Mouse (Mus musculus) liver, embryonic 14.5 days (tissue): ENCODE measurements at regions not wholly inside any gene's neighbourhood (a gene's known extent, or its start where the extent isn't known, plus 50 kb on each side); places are given as distances from the start of the nearest gene placed in this dataset.

Source experiments
- ATAC-seq: fragments of 200-750 bp; cut with Nextera tagmentation; 2 replicates; pipeline ENCODE4 v1.8.0; 2017; ENCODE audit warnings: moderate number of reproducible peaks, mild to moderate bottlenecking, moderate library complexity; ENCODE audit not compliant: insufficient read depth
- DNase-seq, 3 experiments: peaks; one replicate each; pipeline ENCODE4 v3.0.0-alpha.2; 2012 to 2013; ENCODE audit warnings: low read depth in 3 of 3, low spot score in 3 of 3
- H3K27ac ChIP-seq: fragments of 300-500 bp; sonication (generic); 2 replicates; pipeline ENCODE4 v1.5.1; 2014; ENCODE audit warnings: moderate library complexity, mild to moderate bottlenecking, control low read depth, inconsistent platforms
- H3K27me3 ChIP-seq: fragments of 300-500 bp; sonication (generic); 2 replicates; pipeline ENCODE4 v1.6.1; 2014; ENCODE audit warnings: mild to moderate bottlenecking, low read length, moderate library complexity; ENCODE audit not compliant: control insufficient read depth, insufficient read depth
- H3K36me3 ChIP-seq: fragments of 300-500 bp; sonication (generic); replicated peaks from 2 replicates; pipeline ENCODE4 v1.6.1; 2014; ENCODE audit warnings: low read depth; ENCODE audit not compliant: control insufficient read depth, insufficient read depth
- H3K4me1 ChIP-seq, 2 experiments: fragments of 200-500 bp in 1 of 2; fragments of 300-500 bp in 1 of 2; sonication (generic) in 1 of 2; replicated peaks; 2 replicates each; pipeline ENCODE4 v1.6.1; 2012 to 2014; ENCODE audit warnings: antibody characterized with exemption in 1 of 2, inconsistent platforms in 1 of 2, low read length in 1 of 2; ENCODE audit not compliant: control insufficient read depth in 2 of 2, insufficient read depth in 2 of 2
- H3K4me2 ChIP-seq: fragments of 300-500 bp; sonication (generic); 2 replicates; pipeline ENCODE4 v1.6.1; 2014; ENCODE audit warnings: low read depth, mild to moderate bottlenecking, control low read depth, moderate library complexity
- H3K4me3 ChIP-seq, 2 experiments: fragments of 200-500 bp in 1 of 2; fragments of 300-500 bp in 1 of 2; sonication (generic) in 1 of 2; 2 replicates each; pipeline ENCODE4 v1.5.1; 2012 to 2014; ENCODE audit warnings: low read depth in 2 of 2, low read length in 2 of 2, mild to moderate bottlenecking in 2 of 2, control low read depth in 1 of 2, inconsistent platforms in 1 of 2, moderate library complexity in 1 of 2; ENCODE audit not compliant: insufficient read depth in 1 of 2
- H3K9ac ChIP-seq: fragments of 300-500 bp; sonication (generic); replicated peaks from 2 replicates; pipeline ENCODE4 v1.6.1; 2014; ENCODE audit warnings: mild to moderate bottlenecking, control low read depth, moderate library complexity
- H3K9me3 ChIP-seq: fragments of 300-500 bp; sonication (generic); 2 replicates; pipeline ENCODE4 v1.6.1; 2016; ENCODE audit warnings: low read length, mixed read lengths; ENCODE audit not compliant: control insufficient read depth
- CTCF ChIP-seq: IDR thresholded peaks from 2 replicates; pipeline ENCODE4 v1.5.1; 2016; ENCODE audit warnings: antibody characterized with exemption, low read depth, control low read depth
- EP300 ChIP-seq: IDR thresholded peaks from 2 replicates; pipeline ENCODE4 v1.6.1; 2016; ENCODE audit warnings: antibody characterized with exemption, low read depth
- WGBS: fragments of 180-500 bp; shearing (Covaris S2); extraction: QIAGEN DNeasy Blood & Tissue Kit; methylation state at CpG from one replicate; pipeline ENCODE4 v1.1.7; 2014; ENCODE audit not compliant: insufficient replicate concordance; 5-methylcytosine and 5-hydroxymethylcytosine counted together

DNA sequence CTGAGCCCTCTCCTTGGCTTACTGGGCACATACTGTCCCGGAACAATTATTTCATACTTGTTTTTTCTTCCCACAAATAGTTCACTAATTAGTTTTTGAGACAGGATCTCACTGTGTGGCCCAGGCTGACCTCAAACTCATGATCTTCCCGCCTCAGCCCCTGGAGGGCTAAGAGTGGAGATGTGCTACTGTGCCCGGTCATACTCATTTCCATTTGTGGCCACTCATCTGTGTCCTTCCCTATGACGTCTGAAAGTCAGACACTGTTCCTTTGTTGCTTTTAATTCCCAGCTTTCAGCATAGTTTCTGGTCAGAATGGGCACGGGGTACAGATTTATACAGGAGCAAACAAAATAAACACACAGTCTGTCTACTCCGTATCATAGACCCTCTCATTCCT is 242.7 kb upstream of the Kif2a start:
- Histone ChIP-seq H3K27ac (no peak overlapping the region), H3K9ac (no peak overlapping the region), H3K4me1 (no peaks in the 10 kb centered on the region), H3K4me3 (no peak overlapping the region), H3K36me3 (no peaks in the 10 kb centered on the region), H3K27me3 (no peaks in the 10 kb centered on the region), H3K4me2 (no peak overlapping the region), H3K9me3 (no peaks in the 10 kb centered on the region)
- no peak for TF ChIP-seq CTCF
- TF ChIP-seq EP300: no peak
- WGBS: 63% methylated on average over 6 of the region's 6 CpGs
- ATAC-seq (no peak), DNase-seq (no peak)

DNA sequence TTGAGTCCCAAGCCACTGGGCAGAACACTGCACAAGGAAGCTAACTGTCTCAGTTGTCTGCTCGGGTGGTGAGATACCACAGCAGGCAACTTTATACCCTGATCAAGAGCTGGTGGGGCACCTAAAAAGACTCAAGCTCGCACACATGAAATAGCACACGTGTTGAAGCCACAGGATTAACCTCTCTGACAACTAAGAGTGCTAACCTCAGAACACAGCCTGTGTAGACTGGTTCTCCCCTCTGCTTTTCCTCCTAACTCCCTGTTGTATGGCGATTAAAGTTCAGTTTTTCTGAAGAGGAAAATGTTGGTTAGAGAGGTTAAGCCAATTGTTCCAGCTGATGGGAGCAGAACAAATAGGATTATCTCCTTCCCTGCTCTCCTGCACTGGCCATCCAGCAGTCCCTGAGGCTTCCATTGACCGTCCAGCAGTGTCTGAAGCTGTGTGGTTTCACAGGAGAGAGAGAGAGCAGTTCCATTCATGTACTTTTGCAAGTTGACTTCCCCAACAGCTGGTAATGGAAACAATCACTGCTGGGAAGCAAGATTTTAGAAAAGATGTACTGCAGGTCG is 239.6 kb upstream of the Kif2a start:
- TF ChIP-seq CTCF: no peak
- TF ChIP-seq EP300: no peak
- Histone ChIP-seq H3K27me3 (no peaks in the 10 kb centered on the region), H3K4me1 (no peaks in the 10 kb centered on the region), H3K9ac (no peak overlapping the region), H3K4me3 (no peak overlapping the region), H3K9me3 (no peaks in the 10 kb centered on the region), H3K36me3 (no peaks in the 10 kb centered on the region), H3K4me2 (no peak overlapping the region), H3K27ac (no peak overlapping the region)
- ATAC-seq: no peak
- WGBS: 44% methylated on average over 6 of the region's 6 CpGs
- no peak for DNase-seq

DNA sequence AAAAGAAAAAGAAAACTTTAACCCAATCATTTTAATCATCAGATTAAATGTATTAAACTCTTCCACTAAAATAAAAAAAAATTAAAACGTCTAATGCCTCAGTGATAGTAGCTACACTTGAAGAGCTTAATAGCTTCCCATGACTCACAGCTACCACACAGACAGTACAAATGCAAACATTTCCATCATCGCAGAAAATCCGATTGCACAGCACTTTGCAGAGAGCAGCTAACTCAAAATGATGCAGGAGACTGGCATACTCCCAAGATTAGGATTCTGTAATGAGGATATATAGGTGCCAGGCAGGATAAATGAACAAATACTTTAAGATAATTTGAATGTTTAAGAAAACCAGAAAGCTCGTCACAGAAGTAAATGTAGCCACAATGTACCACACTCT is 238.3 kb upstream of the Kif2a start:
- WGBS: 62% methylated on average over 4 of the region's 4 CpGs

DNA sequence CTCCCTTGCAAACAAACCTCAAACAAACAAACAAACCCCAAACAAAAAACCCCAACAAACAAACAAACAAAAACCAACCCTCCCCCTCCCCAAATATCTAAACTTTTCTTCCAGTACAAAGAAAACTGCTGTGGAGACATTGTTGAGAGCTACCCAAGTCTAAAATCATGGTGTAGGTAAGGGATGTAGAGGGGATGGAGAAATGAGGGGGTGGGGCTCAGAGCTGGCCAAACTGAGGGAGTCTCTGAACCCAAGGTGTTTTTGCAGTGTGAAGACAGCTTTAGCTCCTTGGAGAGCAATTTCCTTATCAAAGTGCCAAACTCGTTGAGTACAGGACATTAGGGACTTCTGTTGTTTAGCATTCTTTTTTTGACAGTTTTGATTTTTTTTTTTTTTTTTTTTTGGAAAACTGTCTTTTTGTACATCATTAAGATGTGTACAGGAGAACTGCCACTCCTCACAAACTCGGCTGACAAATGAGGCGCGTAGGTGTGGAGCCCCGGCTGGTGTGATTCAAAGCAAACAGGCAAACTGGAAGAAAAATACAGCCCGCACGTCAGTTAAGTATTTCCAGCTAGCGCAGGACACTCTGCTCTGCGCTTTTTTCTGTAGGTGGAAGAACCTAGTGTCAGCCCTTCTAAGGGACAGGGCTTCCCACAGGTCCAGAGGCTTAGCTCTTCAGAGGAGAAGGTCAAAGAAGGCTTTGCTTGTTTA is 226.0 kb upstream of the Kif2a start:
- DNase-seq: no peak
- no peak overlapping the region for H3K4me3 ChIP-seq
- TF ChIP-seq EP300 (no peak), CTCF (no peak)

More for the DNA sequence above, 238.3 kb upstream of the Kif2a start:
- no peak for DNase-seq
- Histone ChIP-seq H3K4me3 (no peak overlapping the region), H3K4me2 (no peak overlapping the region), H3K9me3 (no peaks in the 10 kb centered on the region), H3K4me1 (no peaks in the 10 kb centered on the region), H3K27me3 (no peaks in the 10 kb centered on the region), H3K27ac (no peak overlapping the region), H3K36me3 (no peaks in the 10 kb centered on the region), H3K9ac (no peak overlapping the region)
- TF ChIP-seq EP300 (no peak), CTCF (no peak)
- ATAC-seq: no peak

DNA sequence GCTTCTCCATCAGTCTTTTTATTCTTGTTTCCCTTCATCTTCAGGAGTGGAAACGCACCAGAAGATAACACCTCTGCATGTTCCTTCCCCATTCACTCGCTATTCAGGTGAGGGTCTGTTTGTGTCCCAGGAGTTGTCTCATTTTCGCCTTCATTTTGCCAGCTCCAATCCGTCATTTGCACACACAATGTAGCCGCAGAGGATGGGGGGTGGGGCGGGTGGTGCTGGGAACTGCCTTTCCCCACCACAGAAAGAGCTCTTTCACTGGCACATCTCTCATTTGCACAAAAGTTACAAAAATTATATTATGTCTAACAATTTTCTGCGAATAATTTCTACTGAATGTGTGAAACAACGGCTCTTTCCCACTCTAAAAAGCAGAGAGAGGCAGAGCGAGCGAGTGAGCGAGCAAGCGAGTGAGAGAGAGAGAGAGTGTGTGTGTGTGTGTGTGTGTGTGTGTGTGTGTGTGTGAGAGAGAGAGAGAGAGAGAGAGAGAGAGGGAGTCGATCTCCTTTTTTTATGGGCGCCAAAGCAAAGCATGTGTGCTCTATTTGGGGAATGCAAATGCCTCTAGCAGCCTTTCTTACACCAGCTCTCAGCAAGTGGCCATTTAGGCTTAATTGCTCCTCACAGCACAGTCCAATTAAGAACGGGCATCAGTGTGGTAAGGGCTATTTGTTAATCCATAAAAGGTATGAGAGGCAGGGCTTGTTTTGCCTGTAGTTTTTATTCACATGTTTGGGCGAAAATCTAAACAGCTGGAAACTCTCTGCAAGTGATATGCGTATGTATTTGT is 225.2 kb upstream of the Kif2a start:
- DNase-seq (no peak), ATAC-seq (no peak)
- 34% methylated on average over 17 of the region's 17 CpGs for WGBS
- H3K4me3 ChIP-seq: no peak overlapping the region
- H3K9me3 ChIP-seq: no peaks in the 10 kb centered on the region
- no peak for TF ChIP-seq CTCF
- no peak for TF ChIP-seq EP300
- H3K9ac ChIP-seq: no peak overlapping the region
- no peak overlapping the region for H3K4me2 ChIP-seq
- no peak overlapping the region for H3K27ac ChIP-seq
- H3K36me3 ChIP-seq: no peaks in the 10 kb centered on the region
- H3K4me1 ChIP-seq: no peaks in the 10 kb centered on the region
- no peaks in the 10 kb centered on the region; the same call in 1 of the 2 replicates for H3K27me3 ChIP-seq

More for the DNA sequence above, 226.0 kb upstream of the Kif2a start:
- H3K4me2 ChIP-seq: no peak overlapping the region
- no peaks in the 10 kb centered on the region; the same call in 1 of the 2 replicates for H3K27me3 ChIP-seq
- H3K36me3 ChIP-seq: no peaks in the 10 kb centered on the region
- no peak overlapping the region for H3K9ac ChIP-seq
- no peaks in the 10 kb centered on the region for H3K4me1 ChIP-seq
- ATAC-seq: no peak
- H3K27ac ChIP-seq: no peak overlapping the region
- H3K9me3 ChIP-seq: no peaks in the 10 kb centered on the region
- WGBS: 38% methylated on average over 9 of the region's 9 CpGs
